Mouse (Mus musculus) forebrain, embryonic 11.5 days (tissue): ENCODE measurements around the gene Cfap161. TPM values are rescaled to one million over a fixed set of nuclear protein-coding genes. Genes with fewer than 3 reads are reported as not detected.

Experiments used
- ATAC-seq: fragments of 200-750 bp; cut with Nextera tagmentation; replicated peaks from 2 replicates; pipeline ENCODE4 v1.8.0; 2017; ENCODE audit warnings: moderate TSS enrichment; ENCODE audit not compliant: low FRiP score
- DNase-seq: peaks from one replicate; pipeline ENCODE4 v3.0.0-alpha.2; 2017; ENCODE audit warnings: low spot score
- H3K27ac ChIP-seq: fragments of 300-500 bp; sonication (generic); 2 replicates; pipeline ENCODE4 v1.5.1; 2014; ENCODE audit warnings: low read depth, low read length
- H3K27me3 ChIP-seq: fragments of 300-500 bp; sonication (generic); 2 replicates; pipeline ENCODE4 v1.6.1; 2014; ENCODE audit warnings: mild to moderate bottlenecking, low read length, mixed read lengths; ENCODE audit not compliant: control insufficient read depth, insufficient read depth
- H3K36me3 ChIP-seq: fragments of 300-500 bp; sonication (generic); 2 replicates; pipeline ENCODE4 v1.6.1; 2014; ENCODE audit warnings: mild to moderate bottlenecking, low read length, moderate library complexity, mixed read lengths; ENCODE audit not compliant: control insufficient read depth, insufficient read depth
- H3K4me1 ChIP-seq: fragments of 300-500 bp; sonication (generic); replicated peaks from 2 replicates; pipeline ENCODE4 v1.6.1; 2014; ENCODE audit warnings: low read length, mixed read lengths; ENCODE audit not compliant: control insufficient read depth, insufficient read depth
- H3K4me2 ChIP-seq: fragments of 300-500 bp; sonication (generic); 2 replicates; pipeline ENCODE4 v1.6.1; 2014; ENCODE audit warnings: low read depth, mild to moderate bottlenecking, low read length, moderate library complexity, mixed read lengths; ENCODE audit not compliant: severe bottlenecking
- H3K4me3 ChIP-seq: fragments of 300-500 bp; sonication (generic); 2 replicates; pipeline ENCODE4 v1.5.1; 2014; ENCODE audit warnings: low read depth, low read length
- H3K9ac ChIP-seq: fragments of 300-500 bp; sonication (generic); 2 replicates; pipeline ENCODE4 v1.6.1; 2014; ENCODE audit warnings: low read length
- H3K9me3 ChIP-seq: fragments of 300-500 bp; sonication (generic); 2 replicates; pipeline ENCODE4 v1.6.1; 2016; ENCODE audit warnings: low read length, mixed read lengths; ENCODE audit not compliant: control insufficient read depth
- WGBS: fragments of 180-500 bp; shearing (Covaris S2); extraction: QIAGEN DNeasy Blood & Tissue Kit; methylation state at CpG from one replicate; pipeline ENCODE4 v1.1.7; 2014; 5-methylcytosine and 5-hydroxymethylcytosine counted together
- polyA plus RNA-seq: library from polyadenylated mRNA; unstranded; fragments of >200 nt; fragmentation: Nextera tagmentation; extraction: Ambion mirVana; gene quantifications from 2 replicates; pipeline ENCODE4 v1.2.1, GENCODE M21; 2014

Cfap161 gene
- 0.21 TPM in 1 of 2 replicates, not detected in the other for polyA plus RNA-seq

GRCm38 (mm10) chr7:83794705-83795104 lies at the start of gene Cfap161:
TSS of gene Cfap161 (minus strand) at chr7:83794880.
- ATAC-seq (peak; percentile 95), DNase-seq (peak; percentile 91)
- WGBS: 2% methylated on average over 13 of the region's 14 CpGs
- H3K4me3 ChIP-seq: no peak within 1 kb of the TSS
- H3K4me1 ChIP-seq: no peaks in the 10 kb centered on the region
- no peak within 1 kb of the TSS for H3K9ac ChIP-seq
- H3K4me2 ChIP-seq: peak within 1 kb of the TSS; percentile 31
- H3K36me3 ChIP-seq: no peaks in the 10 kb centered on the region
- H3K27me3 ChIP-seq: no peaks in the 10 kb centered on the region
- H3K27ac ChIP-seq: no peak within 1 kb of the TSS
- H3K9me3 ChIP-seq: no peaks in the 10 kb centered on the region

GRCm38 (mm10) chr7:83842486-83843259 lies 48.0 kb upstream of the Cfap161 start:
- DNase-seq (no peak), ATAC-seq (no peak)
- no peaks in the 10 kb centered on the region for H3K27me3 ChIP-seq
- no peaks in the 10 kb centered on the region for H3K9me3 ChIP-seq
- H3K4me2 ChIP-seq: no peak overlapping the region
- no peaks in the 10 kb centered on the region for H3K36me3 ChIP-seq
- WGBS: 59% methylated on average over 6 of the region's 6 CpGs
- H3K4me3 ChIP-seq: no peak overlapping the region
- no peak overlapping the region for H3K27ac ChIP-seq
- H3K4me1 ChIP-seq: no peaks in the 10 kb centered on the region
- H3K9ac ChIP-seq: no peak overlapping the region

GRCm38 (mm10) chr7:83840076-83840475 lies 45.4 kb upstream of the Cfap161 start:
- Histone ChIP-seq H3K4me1 (no peaks in the 10 kb centered on the region), H3K27ac (no peak overlapping the region), H3K9ac (no peak overlapping the region), H3K4me3 (no peak overlapping the region), H3K27me3 (no peaks in the 10 kb centered on the region), H3K36me3 (no peaks in the 10 kb centered on the region), H3K9me3 (no peaks in the 10 kb centered on the region), H3K4me2 (no peak overlapping the region)
- WGBS: 73% methylated on average over 2 of the region's 2 CpGs
- ATAC-seq (no peak), DNase-seq (no peak)

- Histone ChIP-seq H3K27me3 (no peaks in the 10 kb centered on the region), H3K9me3 (no peaks in the 10 kb centered on the region), H3K27ac (no peak overlapping the region), H3K9ac (no peak overlapping the region), H3K4me2 (no peak overlapping the region), H3K4me1 (no peaks in the 10 kb centered on the region), H3K36me3 (no peaks in the 10 kb centered on the region), H3K4me3 (no peak overlapping the region)
- DNase-seq: no peak
- 80% methylated on average over 5 of the region's 5 CpGs for WGBS
- no peak for ATAC-seq
These were observed 44.0 kb upstream of the Cfap161 start for GRCm38 (mm10) chr7:83838525-83839224.

GRCm38 (mm10) chr7:83829355-83829754 lies 34.7 kb upstream of the Cfap161 start:
- no peak overlapping the region for H3K9ac ChIP-seq
- 91% methylated on average over 7 of the region's 7 CpGs for WGBS
- H3K4me2 ChIP-seq: no peak overlapping the region
- no peak overlapping the region for H3K4me3 ChIP-seq
- DNase-seq: no peak
- H3K9me3 ChIP-seq: no peaks in the 10 kb centered on the region
- no peaks in the 10 kb centered on the region for H3K27me3 ChIP-seq
- no peak overlapping the region for H3K27ac ChIP-seq
- ATAC-seq: no peak
- H3K4me1 ChIP-seq: no peaks in the 10 kb centered on the region
- H3K36me3 ChIP-seq: no peaks in the 10 kb centered on the region

- Histone ChIP-seq H3K36me3 (no peaks in the 10 kb centered on the region), H3K9me3 (no peaks in the 10 kb centered on the region), H3K9ac (no peak overlapping the region), H3K27ac (no peak overlapping the region), H3K4me3 (no peak overlapping the region), H3K27me3 (no peaks in the 10 kb centered on the region), H3K4me2 (no peak overlapping the region), H3K4me1 (no peaks in the 10 kb centered on the region)
- ATAC-seq: no peak
- 84% methylated on average over 10 of the region's 10 CpGs for WGBS
- DNase-seq: no peak
These were observed 32.9 kb upstream of the Cfap161 start for GRCm38 (mm10) chr7:83827402-83828076.

- DNase-seq (no peak), ATAC-seq (no peak)
- Histone ChIP-seq H3K4me3 (no peak overlapping the region), H3K4me1 (no peaks in the 10 kb centered on the region), H3K36me3 (no peaks in the 10 kb centered on the region), H3K27me3 (no peaks in the 10 kb centered on the region), H3K9me3 (no peaks in the 10 kb centered on the region), H3K4me2 (no peak overlapping the region), H3K27ac (no peak overlapping the region), H3K9ac (no peak overlapping the region)
- WGBS: 80% methylated on average over 2 of the region's 2 CpGs
These were observed 32.1 kb upstream of the Cfap161 start for GRCm38 (mm10) chr7:83826808-83827207.

GRCm38 (mm10) chr7:83821951-83822350 lies 27.3 kb upstream of the Cfap161 start:
- no peaks in the 10 kb centered on the region for H3K36me3 ChIP-seq
- H3K27ac ChIP-seq: no peak overlapping the region
- ATAC-seq (no peak), DNase-seq (no peak)
- 93% methylated on average over 2 of the region's 2 CpGs for WGBS
- H3K9ac ChIP-seq: no peak overlapping the region
- no peak overlapping the region for H3K4me2 ChIP-seq
- no peak overlapping the region for H3K4me3 ChIP-seq
- no peaks in the 10 kb centered on the region for H3K9me3 ChIP-seq
- no peaks in the 10 kb centered on the region for H3K27me3 ChIP-seq
- H3K4me1 ChIP-seq: no peaks in the 10 kb centered on the region
